Comparison of ENCODE assay signal across 9 mouse cellular contexts in genomic region chr19:6907811-6908540, GRCm38 (mm10). TPM values are rescaled to one million over a fixed set of nuclear protein-coding genes. Genes with fewer than 3 reads are reported as not detected.
A peak's percentile ranks its signal among the peaks of the same experiment; 100 is the strongest.
DNase-seq lines count a peak whose midpoint lies in the region; ATAC-seq and TF ChIP-seq lines count a peak whose summit lies in the region.
"Had no signal": no experiment of that assay in that cellular context is flagged by ENCODE, and none has a peak within 500 bp of the region (broad histone marks: within the 10 kb centered on the region; RNA-seq: fewer than 3 reads in every experiment).

No protein-coding gene starts in this region.

- H3K27me3 ChIP-seq in MEL (ENCODE audit: control insufficient read depth in 1 of 2, insufficient read depth in 2 of 2, low read length in 2 of 2): no peaks in the 10 kb centered on the region
- H3K27me3 ChIP-seq in hindbrain, embryonic 13.5 days: no peaks in the 10 kb centered on the region

- H3K4me1 ChIP-seq in MEL (ENCODE audit: control insufficient read depth in 1 of 2, insufficient read depth in 2 of 2, low read length in 2 of 2): peaks cover 0 to 8% of the 10 kb centered on the region in 2 experiments; a peak in 2 of 4 replicates
- peaks cover 40% of the 10 kb centered on the region for H3K4me1 ChIP-seq in hindbrain, embryonic 13.5 days (replicated peaks)

- no peak for TF ChIP-seq CTCF in MEL (IDR thresholded peaks at IDR 0.05 in 2 of 3, conservative IDR thresholded peaks at IDR 0.05 in 1 of 3; ENCODE audit: control insufficient read depth in 1 of 3, insufficient read depth in 1 of 3, low read depth in 2 of 3, low read length in 3 of 3, poor library complexity in 1 of 3, severe bottlenecking in 1 of 3)

- peaks cover 30% of the 10 kb centered on the region for H3K79me2 ChIP-seq in MEL (ENCODE audit: control insufficient read depth, insufficient read depth, low read length, poor library complexity)

- H3K9ac ChIP-seq in MEL (ENCODE audit: control insufficient read depth, low read depth, low read length, poor library complexity, severe bottlenecking): peak overlapping the region; percentile 92
- peak overlapping the region; percentile 87 for H3K9ac ChIP-seq in hindbrain, embryonic 13.5 days

- DNase-seq in cerebellum, adult 8-10 months: peak; percentile 27
- no peak for DNase-seq in cerebellum, adult 11 months
- DNase-seq in MEL (ENCODE audit: low read depth, low spot score): no peak
- peak; percentile 13 for DNase-seq in lung, postnatal 14 days
- DNase-seq in thymus, postnatal 0 days (ENCODE audit: low spot score): no peak
- DNase-seq in urinary bladder, postnatal 25 days (ENCODE audit: low spot score): no peak

- H3K4me2 ChIP-seq in hindbrain, embryonic 13.5 days: peak overlapping the region; percentile 66

- H3K9me3 ChIP-seq in MEL (replicated peaks; ENCODE audit: insufficient read depth, low read length): no peaks in the 10 kb centered on the region
- H3K9me3 ChIP-seq in hindbrain, embryonic 13.5 days: no peaks in the 10 kb centered on the region

- TF ChIP-seq RAD21 in MEL (IDR thresholded peaks at IDR 0.05; ENCODE audit: low read depth, low read length): no peak

- no peak for TF ChIP-seq POLR2A in MEL (IDR thresholded peaks at IDR 0.05; ENCODE audit: control insufficient read depth in 1 of 2, insufficient read depth in 1 of 2, low read depth in 1 of 2, low read length in 2 of 2, poor library complexity in 1 of 2)

- no peak for ATAC-seq in hindbrain, embryonic 13.5 days (ENCODE audit: low FRiP score)
- no peak for ATAC-seq in erythroid progenitor cell, adult 5-6 weeks (replicated peaks; ENCODE audit: low FRiP score, poor library complexity, severe bottlenecking)

- no peak for TF ChIP-seq EP300 in MEL (IDR thresholded peaks at IDR 0.05; ENCODE audit: low read depth in 1 of 2, low read length in 2 of 2)

- peak overlapping the region; percentile 65 to 88 for H3K4me3 ChIP-seq in MEL (ENCODE audit: control insufficient read depth in 1 of 2, insufficient read depth in 1 of 2, low read depth in 2 of 2, low read length in 2 of 2)
- H3K4me3 ChIP-seq in hindbrain, embryonic 13.5 days: peak overlapping the region; percentile 65

- peaks cover 2 to 10% of the 10 kb centered on the region in 2 experiments for H3K36me3 ChIP-seq in MEL (ENCODE audit: control insufficient read depth in 1 of 2, insufficient read depth in 2 of 2, low read length in 2 of 2)
- peaks cover 58% of the 10 kb centered on the region for H3K36me3 ChIP-seq in hindbrain, embryonic 13.5 days

- WGBS in hindbrain, embryonic 13.5 days: 89% methylated on average over 7 of the region's 7 CpGs

- no peak overlapping the region for H3K27ac ChIP-seq in MEL (ENCODE audit: control insufficient read depth, low read depth, low read length)
- H3K27ac ChIP-seq in hindbrain, embryonic 13.5 days: no peak overlapping the region

TF ChIP-seq in MEL, 35 proteins besides CTCF, POLR2A, EP300 and RAD21:
- TF ChIP-seq MAX (IDR thresholded peaks at IDR 0.05; ENCODE audit: low read length): no peak
- no peak for TF ChIP-seq ZNF384 (IDR thresholded peaks at IDR 0.05; ENCODE audit: low read depth, low read length)
- TF ChIP-seq MAFK (IDR thresholded peaks at IDR 0.05; ENCODE audit: borderline replicate concordance, low read depth, low read length): no peak
- no peak for TF ChIP-seq NRF1 (IDR thresholded peaks at IDR 0.05; ENCODE audit: insufficient read depth, low read depth, low read length, poor library complexity, severe bottlenecking)
- TF ChIP-seq ZKSCAN1 (IDR thresholded peaks at IDR 0.05; ENCODE audit: low read depth, low read length): no peak
- no peak for TF ChIP-seq NELFE (IDR thresholded peaks at IDR 0.05; ENCODE audit: low read depth, low read length)
- TF ChIP-seq SMC3 (IDR thresholded peaks at IDR 0.05; ENCODE audit: low read depth, low read length): no peak
- TF ChIP-seq RCOR1 (IDR thresholded peaks at IDR 0.05; ENCODE audit: low read depth, low read length): no peak

RNA-seq across cellular contexts. Expression of gene Trmt112, which starts 1.5 kb away (rescaled TPM):
- 285 and 294 TPM in 2 replicates for total RNA-seq in MEL (2012; rRNA removed)
- polyA plus RNA-seq in MEL (2012; ENCODE audit: insufficient read depth in 1 of 2, insufficient read length in 2 of 2, low read depth in 1 of 2, low replicate concordance in 2 of 2, missing spikeins in 1 of 2): 100 to 1,000 TPM in 1 of 2 experiments, not detected in 1; 319 TPM
- 115 and 121 TPM in 2 replicates for polyA plus RNA-seq in hindbrain, embryonic 13.5 days (2015; fragmentation: Nextera tagmentation; extraction: Ambion mirVana)
- 30.6 and 44.0 TPM in 2 replicates for total RNA-seq in erythroid progenitor cell, adult 5-6 weeks (2015; ENCODE audit: low replicate concordance)
- total RNA-seq in erythroid progenitor cell, adult 5-6 weeks (2017; ENCODE audit: low replicate concordance): 20.2 and 33.6 TPM in 2 replicates
- polyA plus RNA-seq in thymus, postnatal 0 days (2015; fragmentation: Nextera tagmentation; extraction: Ambion mirVana): 234 and 240 TPM in 2 replicates

RNA-seq across cellular contexts. Expression of gene Prdx5, which starts 1.9 kb away (rescaled TPM):
- 127 and 130 TPM in 2 replicates for total RNA-seq in MEL (2012; rRNA removed)
- 100 to 1,000 TPM in 1 of 2 experiments, not detected in 1; 246 TPM for polyA plus RNA-seq in MEL (2012; ENCODE audit: insufficient read depth in 1 of 2, insufficient read length in 2 of 2, low read depth in 1 of 2, low replicate concordance in 2 of 2, missing spikeins in 1 of 2)
- polyA plus RNA-seq in hindbrain, embryonic 13.5 days (2015; fragmentation: Nextera tagmentation; extraction: Ambion mirVana): 274 and 284 TPM in 2 replicates
- total RNA-seq in erythroid progenitor cell, adult 5-6 weeks (2015; ENCODE audit: low replicate concordance): 130 and 145 TPM in 2 replicates
- 101 and 126 TPM in 2 replicates for total RNA-seq in erythroid progenitor cell, adult 5-6 weeks (2017; ENCODE audit: low replicate concordance)
- 276 and 282 TPM in 2 replicates for polyA plus RNA-seq in thymus, postnatal 0 days (2015; fragmentation: Nextera tagmentation; extraction: Ambion mirVana)

RNA-seq across cellular contexts. Expression of gene Esrra, which starts 13.6 kb away (rescaled TPM):
- 30.5 and 40.9 TPM in 2 replicates for total RNA-seq in MEL (2012; rRNA removed)
- polyA plus RNA-seq in MEL (2012; ENCODE audit: insufficient read depth in 1 of 2, insufficient read length in 2 of 2, low read depth in 1 of 2, low replicate concordance in 2 of 2, missing spikeins in 1 of 2): 10 to 100 TPM in 1 of 2 experiments, not detected in 1; 32.5 TPM
- polyA plus RNA-seq in hindbrain, embryonic 13.5 days (2015; fragmentation: Nextera tagmentation; extraction: Ambion mirVana): 15.8 and 16.6 TPM in 2 replicates
- 2.9 and 3.4 TPM in 2 replicates for total RNA-seq in erythroid progenitor cell, adult 5-6 weeks (2015; ENCODE audit: low replicate concordance)
- 0.61 and 2.7 TPM in 2 replicates for total RNA-seq in erythroid progenitor cell, adult 5-6 weeks (2017; ENCODE audit: low replicate concordance)
- 11.4 and 13.7 TPM in 2 replicates for polyA plus RNA-seq in thymus, postnatal 0 days (2015; fragmentation: Nextera tagmentation; extraction: Ambion mirVana)

RNA-seq across cellular contexts. Expression of gene Catsperz, which starts 17.2 kb away (rescaled TPM):
- total RNA-seq in MEL (2012; rRNA removed): 0.65 TPM in 1 of 2 replicates, not detected in the other
- 1 to 10 TPM in 1 of 2 experiments, not detected in 1; 2.4 TPM for polyA plus RNA-seq in MEL (2012; ENCODE audit: insufficient read depth in 1 of 2, insufficient read length in 2 of 2, low read depth in 1 of 2, low replicate concordance in 2 of 2, missing spikeins in 1 of 2)
- polyA plus RNA-seq in hindbrain, embryonic 13.5 days (2015; fragmentation: Nextera tagmentation; extraction: Ambion mirVana): 0.86 and 1.00 TPM in 2 replicates
- not detected in 2 replicates for total RNA-seq in erythroid progenitor cell, adult 5-6 weeks (2015; ENCODE audit: low replicate concordance)
- total RNA-seq in erythroid progenitor cell, adult 5-6 weeks (2017; ENCODE audit: low replicate concordance): not detected in 2 replicates
- 7.4 and 8.0 TPM in 2 replicates for polyA plus RNA-seq in thymus, postnatal 0 days (2015; fragmentation: Nextera tagmentation; extraction: Ambion mirVana)
- total RNA-seq: heart, postnatal 10 days had no signal

RNA-seq across cellular contexts. Expression of gene Kcnk4, which starts 26.3 kb away (rescaled TPM):
- total RNA-seq in MEL (2012; rRNA removed): 0.15 TPM in 1 of 2 replicates, not detected in the other
- 1 to 10 TPM in 1 of 2 experiments, not detected in 1; 1.8 TPM for polyA plus RNA-seq in MEL (2012; ENCODE audit: insufficient read depth in 1 of 2, insufficient read length in 2 of 2, low read depth in 1 of 2, low replicate concordance in 2 of 2, missing spikeins in 1 of 2)
- 1.7 and 2.2 TPM in 2 replicates for polyA plus RNA-seq in hindbrain, embryonic 13.5 days (2015; fragmentation: Nextera tagmentation; extraction: Ambion mirVana)
- not detected in 2 replicates for total RNA-seq in erythroid progenitor cell, adult 5-6 weeks (2015; ENCODE audit: low replicate concordance)
- total RNA-seq in erythroid progenitor cell, adult 5-6 weeks (2017; ENCODE audit: low replicate concordance): not detected in 2 replicates
- polyA plus RNA-seq in thymus, postnatal 0 days (2015; fragmentation: Nextera tagmentation; extraction: Ambion mirVana): 3.6 and 5.0 TPM in 2 replicates

Comparison
In these comparisons a context has a peak if more than half of its experiments do, and no peak if none do; other contexts are left out.
1. DNase-seq: peak in cerebellum, adult 8-10 months (single experiment) and lung, postnatal 14 days (single experiment); none in cerebellum, adult 11 months (single experiment), MEL (single experiment), thymus, postnatal 0 days (single experiment) and urinary bladder, postnatal 25 days (single experiment).